ENCODE assay signal across 7 mouse cellular contexts in genomic region chr14:48131576-48131922, GRCm38 (mm10). TPM values are rescaled to one million over a fixed set of nuclear protein-coding genes. Genes with fewer than 3 reads are reported as not detected.
DNase-seq lines count a peak whose midpoint lies in the region; ATAC-seq lines count a peak whose summit lies in the region.

No protein-coding gene starts in this region.

- H3K9ac ChIP-seq in heart, embryonic 12.5 days, result no peak overlapping the region
- no peak overlapping the region for H3K9ac ChIP-seq in neural tube, embryonic 14.5 days (replicated peaks; ENCODE audit: low read depth, low read length)

- no peaks in the 10 kb centered on the region for H3K36me3 ChIP-seq in heart, embryonic 12.5 days
- no peaks in the 10 kb centered on the region for H3K36me3 ChIP-seq in neural tube, embryonic 14.5 days (ENCODE audit: control insufficient read depth, insufficient read depth, low read length)

- peak; percentile 37 for DNase-seq in urinary bladder, postnatal 14 days (ENCODE audit: low spot score)
- DNase-seq in urinary bladder, postnatal 10 days (ENCODE audit: low spot score), result no peak
- peak; percentile 57 to 59 for DNase-seq in kidney, postnatal 36 days
- DNase-seq in left cerebral cortex, adult 18-20 months (ENCODE audit: low spot score in 2 of 2), result no peak
- DNase-seq in urinary bladder, postnatal 36 days (ENCODE audit: low spot score in 2 of 2), result no peak

- 43% methylated on average over 4 of the region's 4 CpGs for WGBS in heart, embryonic 12.5 days
- 67% methylated on average over 4 of the region's 4 CpGs for WGBS in neural tube, embryonic 14.5 days

- H3K27me3 ChIP-seq in heart, embryonic 12.5 days (replicated peaks), result peaks cover 34% of the 10 kb centered on the region
- H3K27me3 ChIP-seq in neural tube, embryonic 14.5 days (ENCODE audit: control insufficient read depth, insufficient read depth, low read length), result no peaks in the 10 kb centered on the region

- H3K4me1 ChIP-seq in heart, embryonic 12.5 days (replicated peaks), result peaks cover 52% of the 10 kb centered on the region
- peaks cover 24% of the 10 kb centered on the region for H3K4me1 ChIP-seq in neural tube, embryonic 14.5 days (ENCODE audit: control insufficient read depth, insufficient read depth, low read length)

- peak overlapping the region; percentile 63 for H3K27ac ChIP-seq in heart, embryonic 12.5 days (ENCODE audit: poor library complexity, severe bottlenecking)
- H3K27ac ChIP-seq in neural tube, embryonic 14.5 days (ENCODE audit: low read depth, low read length), result peak overlapping the region; percentile 55

- ATAC-seq in heart, embryonic 12.5 days (ENCODE audit: insufficient number of reproducible peaks, low FRiP score), result peak; percentile 57; the same call in 1 of the 2 replicates
- no peak for ATAC-seq in neural tube, embryonic 14.5 days (ENCODE audit: low read depth)

- 0 out of 2 replicates have a peak overlapping the region, but pooled peaks have one; percentile 3 for H3K4me2 ChIP-seq in heart, embryonic 12.5 days
- 0 out of 2 replicates have a peak overlapping the region, but pooled peaks have one; percentile 14 for H3K4me2 ChIP-seq in neural tube, embryonic 14.5 days (ENCODE audit: low read depth, low read length)

- H3K4me3 ChIP-seq in heart, embryonic 12.5 days, result no peak overlapping the region
- H3K4me3 ChIP-seq in neural tube, embryonic 14.5 days (ENCODE audit: low read depth, low read length), result no peak overlapping the region

- H3K9me3 ChIP-seq in heart, embryonic 12.5 days (replicated peaks), result no peaks in the 10 kb centered on the region
- no peaks in the 10 kb centered on the region for H3K9me3 ChIP-seq in neural tube, embryonic 14.5 days (ENCODE audit: control insufficient read depth, low read length)

RNA-seq across cellular contexts. Expression of gene Peli2, which starts 10.9 kb away (rescaled TPM):
- 3.5 and 4.3 TPM in 2 replicates for polyA plus RNA-seq in heart, embryonic 12.5 days (2016; fragmentation: Nextera tagmentation; extraction: Ambion mirVana)
- polyA plus RNA-seq in neural tube, embryonic 14.5 days (2014; fragmentation: Nextera tagmentation; extraction: Ambion mirVana), result 7.5 and 13.3 TPM in 2 replicates
- total RNA-seq in left cerebral cortex, adult 18-20 months (2021), result 10 to 100 TPM; 12.7 to 20.8 TPM

Comparison
In these comparisons a context has a peak if more than half of its experiments do, and no peak if none do; other contexts are left out.
1. DNase-seq: peak in urinary bladder, postnatal 14 days (single experiment) and kidney, postnatal 36 days (2 of 2); none in urinary bladder, postnatal 10 days (single experiment), left cerebral cortex, adult 18-20 months (0 of 2) and urinary bladder, postnatal 36 days (0 of 2).